Mouse (Mus musculus): Measurements from ENCODE around the gene Ptgfrn. TPM values are rescaled to one million over a fixed set of nuclear protein-coding genes. Genes with fewer than 3 reads are reported as not detected.

Ptgfrn gene
- polyA plus RNA-seq, 1 experiment from 2014 or later: 10.0 TPM

- H3K27me3 ChIP-seq (ENCODE audit: control insufficient read depth, insufficient read depth, low read length): no peaks in the 10 kb centered on the region
- no peak overlapping the region for H3K9ac ChIP-seq (ENCODE audit: low read length)
- H3K4me3 ChIP-seq (ENCODE audit: control insufficient read depth in 1 of 2, insufficient read depth in 1 of 2, low read depth in 1 of 2, low read length in 2 of 2): no peak overlapping the region
- H3K36me3 ChIP-seq (ENCODE audit: control insufficient read depth, insufficient read depth, low read length): peaks cover 38% of the 10 kb centered on the region
- no peak for ATAC-seq (ENCODE audit: insufficient number of reproducible peaks, insufficient read depth, low FRiP score, low read depth)
- H3K4me2 ChIP-seq (ENCODE audit: low read length): no peak overlapping the region
- no peaks in the 10 kb centered on the region for H3K9me3 ChIP-seq (ENCODE audit: control insufficient read depth, low read length)
- WGBS: 87% methylated on average over 5 of the region's 5 CpGs
- peaks cover 3 to 10% of the 10 kb centered on the region in 2 experiments; a peak in 2 of 4 replicates for H3K4me1 ChIP-seq (ENCODE audit: control insufficient read depth in 2 of 2, insufficient read depth in 2 of 2, low read length in 2 of 2)
- no peak overlapping the region for H3K27ac ChIP-seq (replicated peaks in 1 of 2; ENCODE audit: control insufficient read depth in 1 of 2, insufficient read depth in 1 of 2, low read depth in 2 of 2, low read length in 2 of 2)
Measured at GRCm38 (mm10) chr3:101037984-101038545, 72.0 kb downstream of the Ptgfrn start.

- no peaks in the 10 kb centered on the region for H3K27me3 ChIP-seq (ENCODE audit: control insufficient read depth, insufficient read depth, low read length)
- WGBS: 93% methylated on average over 2 of the region's 2 CpGs
Measured at GRCm38 (mm10) chr3:101036001-101036400, 74.1 kb downstream of the Ptgfrn start.

GRCm38 (mm10) chr3:101034509-101034908 is 75.6 kb downstream of the Ptgfrn start:
- peaks cover 7% of the 10 kb centered on the region; the same call in 1 of the 2 replicates for H3K36me3 ChIP-seq (ENCODE audit: control insufficient read depth, insufficient read depth, low read length)
- no peak overlapping the region for H3K4me3 ChIP-seq (ENCODE audit: control insufficient read depth in 1 of 2, insufficient read depth in 1 of 2, low read depth in 1 of 2, low read length in 2 of 2)
- no peaks in the 10 kb centered on the region for H3K27me3 ChIP-seq (ENCODE audit: control insufficient read depth, insufficient read depth, low read length)
- no peaks in the 10 kb centered on the region for H3K9me3 ChIP-seq (ENCODE audit: control insufficient read depth, low read length)
- no peak overlapping the region for H3K4me2 ChIP-seq (ENCODE audit: low read length)
- no peak for ATAC-seq (ENCODE audit: insufficient number of reproducible peaks, insufficient read depth, low FRiP score, low read depth)
- no peak overlapping the region for H3K9ac ChIP-seq (ENCODE audit: low read length)
- H3K27ac ChIP-seq (replicated peaks in 1 of 2; ENCODE audit: control insufficient read depth in 1 of 2, insufficient read depth in 1 of 2, low read depth in 2 of 2, low read length in 2 of 2): no peak overlapping the region
- peaks cover 13 to 28% of the 10 kb centered on the region in 2 experiments for H3K4me1 ChIP-seq (ENCODE audit: control insufficient read depth in 2 of 2, insufficient read depth in 2 of 2, low read length in 2 of 2)
- WGBS: 78% methylated on average over 9 of the region's 9 CpGs

More at GRCm38 (mm10) chr3:101036001-101036400, 74.1 kb downstream of the Ptgfrn start:
- Histone ChIP-seq H3K27ac (replicated peaks in 1 of 2; ENCODE audit: control insufficient read depth in 1 of 2, insufficient read depth in 1 of 2, low read depth in 2 of 2, low read length in 2 of 2) (no peak overlapping the region), H3K4me1 (ENCODE audit: control insufficient read depth in 2 of 2, insufficient read depth in 2 of 2, low read length in 2 of 2) (peaks cover 10 to 19% of the 10 kb centered on the region in 2 experiments), H3K4me3 (ENCODE audit: control insufficient read depth in 1 of 2, insufficient read depth in 1 of 2, low read depth in 1 of 2, low read length in 2 of 2) (no peak overlapping the region), H3K36me3 (ENCODE audit: control insufficient read depth, insufficient read depth, low read length) (peaks cover 21% of the 10 kb centered on the region), H3K9ac (ENCODE audit: low read length) (no peak overlapping the region), H3K4me2 (ENCODE audit: low read length) (no peak overlapping the region), H3K9me3 (ENCODE audit: control insufficient read depth, low read length) (no peaks in the 10 kb centered on the region)
- ATAC-seq (ENCODE audit: insufficient number of reproducible peaks, insufficient read depth, low FRiP score, low read depth): no peak

GRCm38 (mm10) chr3:101033644-101034043 is 76.4 kb downstream of the Ptgfrn start:
- no peak for ATAC-seq (ENCODE audit: insufficient number of reproducible peaks, insufficient read depth, low FRiP score, low read depth)
- Histone ChIP-seq H3K4me2 (ENCODE audit: low read length) (no peak overlapping the region), H3K4me3 (ENCODE audit: control insufficient read depth in 1 of 2, insufficient read depth in 1 of 2, low read depth in 1 of 2, low read length in 2 of 2) (no peak overlapping the region), H3K27me3 (ENCODE audit: control insufficient read depth, insufficient read depth, low read length) (no peaks in the 10 kb centered on the region), H3K27ac (replicated peaks in 1 of 2; ENCODE audit: control insufficient read depth in 1 of 2, insufficient read depth in 1 of 2, low read depth in 2 of 2, low read length in 2 of 2) (no peak overlapping the region), H3K9ac (ENCODE audit: low read length) (no peak overlapping the region), H3K36me3 (ENCODE audit: control insufficient read depth, insufficient read depth, low read length) (peaks cover 7% of the 10 kb centered on the region; the same call in 1 of the 2 replicates), H3K4me1 (ENCODE audit: control insufficient read depth in 2 of 2, insufficient read depth in 2 of 2, low read length in 2 of 2) (peaks cover 16 to 30% of the 10 kb centered on the region in 2 experiments), H3K9me3 (ENCODE audit: control insufficient read depth, low read length) (no peaks in the 10 kb centered on the region)
- WGBS: 35% methylated on average over 4 of the region's 4 CpGs

GRCm38 (mm10) chr3:101031456-101032142 is 78.5 kb downstream of the Ptgfrn start:
- Histone ChIP-seq H3K9me3 (ENCODE audit: control insufficient read depth, low read length) (no peaks in the 10 kb centered on the region), H3K36me3 (ENCODE audit: control insufficient read depth, insufficient read depth, low read length) (no peaks in the 10 kb centered on the region), H3K27ac (replicated peaks in 1 of 2; ENCODE audit: control insufficient read depth in 1 of 2, insufficient read depth in 1 of 2, low read depth in 2 of 2, low read length in 2 of 2) (peak overlapping the region; percentile 25 to 39), H3K4me3 (ENCODE audit: control insufficient read depth in 1 of 2, insufficient read depth in 1 of 2, low read depth in 1 of 2, low read length in 2 of 2) (no peak overlapping the region), H3K27me3 (ENCODE audit: control insufficient read depth, insufficient read depth, low read length) (no peaks in the 10 kb centered on the region), H3K4me2 (ENCODE audit: low read length) (no peak overlapping the region), H3K4me1 (ENCODE audit: control insufficient read depth in 2 of 2, insufficient read depth in 2 of 2, low read length in 2 of 2) (peaks cover 19 to 36% of the 10 kb centered on the region in 2 experiments), H3K9ac (ENCODE audit: low read length) (no peak overlapping the region)
- no peak for ATAC-seq (ENCODE audit: insufficient number of reproducible peaks, insufficient read depth, low FRiP score, low read depth)
- WGBS: 46% methylated on average over 7 of the region's 7 CpGs

- H3K9me3 ChIP-seq (ENCODE audit: control insufficient read depth, low read length): no peaks in the 10 kb centered on the region
- H3K36me3 ChIP-seq (ENCODE audit: control insufficient read depth, insufficient read depth, low read length): no peaks in the 10 kb centered on the region
- no peak for ATAC-seq (ENCODE audit: insufficient number of reproducible peaks, insufficient read depth, low FRiP score, low read depth)
- no peaks in the 10 kb centered on the region for H3K27me3 ChIP-seq (ENCODE audit: control insufficient read depth, insufficient read depth, low read length)
- no peak overlapping the region for H3K4me2 ChIP-seq (ENCODE audit: low read length)
- 0 out of 4 replicates have a peak overlapping the region, but pooled peaks of 1 of the 2 experiments have one; percentile 39 for H3K27ac ChIP-seq (replicated peaks in 1 of 2; ENCODE audit: control insufficient read depth in 1 of 2, insufficient read depth in 1 of 2, low read depth in 2 of 2, low read length in 2 of 2)
- no peak overlapping the region for H3K9ac ChIP-seq (ENCODE audit: low read length)
- no peak overlapping the region for H3K4me3 ChIP-seq (ENCODE audit: control insufficient read depth in 1 of 2, insufficient read depth in 1 of 2, low read depth in 1 of 2, low read length in 2 of 2)
- peaks cover 18 to 40% of the 10 kb centered on the region in 2 experiments for H3K4me1 ChIP-seq (ENCODE audit: control insufficient read depth in 2 of 2, insufficient read depth in 2 of 2, low read length in 2 of 2)
- WGBS: 93% methylated on average over 1 of the region's 1 CpGs
Measured at GRCm38 (mm10) chr3:101030630-101031029, 79.4 kb downstream of the Ptgfrn start.

GRCm38 (mm10) chr3:101029339-101029738 is 80.7 kb downstream of the Ptgfrn start, which contains the start of gene Cd101:
Gene Cd101 (minus strand): TSS chr3:101029556.
- WGBS: 85% methylated on average over 4 of the region's 4 CpGs
- no peak within 1 kb of the TSS for H3K4me3 ChIP-seq (ENCODE audit: control insufficient read depth in 1 of 2, insufficient read depth in 1 of 2, low read depth in 1 of 2, low read length in 2 of 2)
- no peaks in the 10 kb centered on the region for H3K27me3 ChIP-seq (ENCODE audit: control insufficient read depth, insufficient read depth, low read length)
- H3K9me3 ChIP-seq (ENCODE audit: control insufficient read depth, low read length): no peaks in the 10 kb centered on the region
- no peak for ATAC-seq (ENCODE audit: insufficient number of reproducible peaks, insufficient read depth, low FRiP score, low read depth)
- peaks cover 20 to 42% of the 10 kb centered on the region in 2 experiments for H3K4me1 ChIP-seq (ENCODE audit: control insufficient read depth in 2 of 2, insufficient read depth in 2 of 2, low read length in 2 of 2)
- no peaks in the 10 kb centered on the region for H3K36me3 ChIP-seq (ENCODE audit: control insufficient read depth, insufficient read depth, low read length)
- no peak within 1 kb of the TSS for H3K9ac ChIP-seq (ENCODE audit: low read length)
- H3K4me2 ChIP-seq (ENCODE audit: low read length): no peak within 1 kb of the TSS
- H3K27ac ChIP-seq (replicated peaks in 1 of 2; ENCODE audit: control insufficient read depth in 1 of 2, insufficient read depth in 1 of 2, low read depth in 2 of 2, low read length in 2 of 2): no peak within 1 kb of the TSS

All from heart, embryonic 14.5 days (tissue).